Mouse (Mus musculus): ENCODE measurements around the gene Wdr82. TPM values are rescaled to one million over a fixed set of nuclear protein-coding genes. Genes with fewer than 3 reads are reported as not detected.

Wdr82 gene
- polyA plus RNA-seq, 1 experiment from 2014 or later: 11.8 TPM

GRCm38 (mm10) chr9:106182146-106182545 lies 11.4 kb downstream of the Wdr82 start:
- peaks cover 100% of the 10 kb centered on the region for H3K36me3 ChIP-seq
- 82% methylated on average over 4 of the region's 4 CpGs for WGBS (ENCODE audit: insufficient replicate concordance)
- ATAC-seq: no peak
- no peaks in the 10 kb centered on the region for H3K4me1 ChIP-seq
- no peak overlapping the region for H3K4me3 ChIP-seq
- H3K4me2 ChIP-seq: no peak overlapping the region
- H3K27me3 ChIP-seq (replicated peaks): no peaks in the 10 kb centered on the region
- H3K9me3 ChIP-seq (replicated peaks): no peaks in the 10 kb centered on the region
- no peak overlapping the region for H3K9ac ChIP-seq
- H3K27ac ChIP-seq: no peak overlapping the region

- no peak for ATAC-seq
- H3K27ac ChIP-seq: no peak overlapping the region
- no peaks in the 10 kb centered on the region for H3K27me3 ChIP-seq (replicated peaks)
- H3K36me3 ChIP-seq: peaks cover 100% of the 10 kb centered on the region
- no peak overlapping the region for H3K4me3 ChIP-seq
- H3K4me2 ChIP-seq: no peak overlapping the region
- 89% methylated on average over 5 of the region's 5 CpGs for WGBS (ENCODE audit: insufficient replicate concordance)
- no peaks in the 10 kb centered on the region for H3K9me3 ChIP-seq (replicated peaks)
- no peaks in the 10 kb centered on the region for H3K4me1 ChIP-seq
- H3K9ac ChIP-seq: no peak overlapping the region
Measured at GRCm38 (mm10) chr9:106183996-106184395, 13.3 kb downstream of the Wdr82 start.

GRCm38 (mm10) chr9:106191355-106191754 lies 20.6 kb downstream of the Wdr82 start:
- no peak overlapping the region for H3K4me2 ChIP-seq
- H3K9me3 ChIP-seq (replicated peaks): no peaks in the 10 kb centered on the region
- H3K4me3 ChIP-seq: no peak overlapping the region
- no peak overlapping the region for H3K9ac ChIP-seq
- ATAC-seq: no peak
- H3K36me3 ChIP-seq: peaks cover 93% of the 10 kb centered on the region
- 95% methylated on average over 1 of the region's 1 CpGs for WGBS (ENCODE audit: insufficient replicate concordance)
- no peaks in the 10 kb centered on the region for H3K4me1 ChIP-seq
- no peaks in the 10 kb centered on the region for H3K27me3 ChIP-seq (replicated peaks)
- H3K27ac ChIP-seq: no peak overlapping the region

GRCm38 (mm10) chr9:106192024-106192423 lies 21.3 kb downstream of the Wdr82 start:
- peaks cover 92% of the 10 kb centered on the region for H3K36me3 ChIP-seq
- H3K4me3 ChIP-seq: no peak overlapping the region
- no peak overlapping the region for H3K9ac ChIP-seq
- H3K4me1 ChIP-seq: no peaks in the 10 kb centered on the region
- no peak for ATAC-seq
- WGBS (ENCODE audit: insufficient replicate concordance): 89% methylated on average over 8 of the region's 8 CpGs
- H3K9me3 ChIP-seq (replicated peaks): no peaks in the 10 kb centered on the region
- H3K4me2 ChIP-seq: no peak overlapping the region
- no peak overlapping the region for H3K27ac ChIP-seq
- H3K27me3 ChIP-seq (replicated peaks): no peaks in the 10 kb centered on the region

- no peak overlapping the region for H3K4me3 ChIP-seq
- H3K9ac ChIP-seq: no peak overlapping the region
- no peak overlapping the region for H3K4me2 ChIP-seq
- peaks cover 4% of the 10 kb centered on the region for H3K4me1 ChIP-seq
- WGBS (ENCODE audit: insufficient replicate concordance): 28% methylated on average over 1 of the region's 1 CpGs
- ATAC-seq: no peak; the same call in 1 of the 2 replicates
- peak overlapping the region; percentile 30; the same call in 1 of the 2 replicates for H3K27ac ChIP-seq
- H3K27me3 ChIP-seq (replicated peaks): no peaks in the 10 kb centered on the region
- peaks cover 86% of the 10 kb centered on the region for H3K36me3 ChIP-seq
- no peaks in the 10 kb centered on the region for H3K9me3 ChIP-seq (replicated peaks)
Measured at GRCm38 (mm10) chr9:106192998-106193397, 22.3 kb downstream of the Wdr82 start.

GRCm38 (mm10) chr9:106193930-106194807 lies 23.4 kb downstream of the Wdr82 start:
- Histone ChIP-seq H3K27me3 (replicated peaks) (no peaks in the 10 kb centered on the region), H3K9ac (no peak overlapping the region), H3K36me3 (peaks cover 74% of the 10 kb centered on the region), H3K4me2 (no peak overlapping the region), H3K9me3 (replicated peaks) (no peaks in the 10 kb centered on the region), H3K27ac (no peak overlapping the region), H3K4me3 (no peak overlapping the region), H3K4me1 (peaks cover 16% of the 10 kb centered on the region)
- no peak for ATAC-seq
- WGBS (ENCODE audit: insufficient replicate concordance): 82% methylated on average over 8 of the region's 8 CpGs

- H3K9ac ChIP-seq: no peak overlapping the region
- no peaks in the 10 kb centered on the region for H3K9me3 ChIP-seq (replicated peaks)
- ATAC-seq: no peak
- H3K4me2 ChIP-seq: no peak overlapping the region
- WGBS (ENCODE audit: insufficient replicate concordance): 82% methylated on average over 8 of the region's 8 CpGs
- no peaks in the 10 kb centered on the region for H3K27me3 ChIP-seq (replicated peaks)
- H3K36me3 ChIP-seq: peaks cover 59% of the 10 kb centered on the region
- no peak overlapping the region for H3K27ac ChIP-seq
- peaks cover 28% of the 10 kb centered on the region for H3K4me1 ChIP-seq
- H3K4me3 ChIP-seq: no peak overlapping the region
Measured at GRCm38 (mm10) chr9:106195693-106196092, 25.0 kb downstream of the Wdr82 start.

GRCm38 (mm10) chr9:106197081-106197713 lies 26.5 kb downstream of the Wdr82 start:
- 73% methylated on average over 3 of the region's 3 CpGs for WGBS (ENCODE audit: insufficient replicate concordance)
- Histone ChIP-seq H3K27me3 (replicated peaks) (no peaks in the 10 kb centered on the region), H3K4me3 (no peak overlapping the region), H3K4me2 (no peak overlapping the region), H3K9me3 (replicated peaks) (no peaks in the 10 kb centered on the region), H3K36me3 (peaks cover 44% of the 10 kb centered on the region), H3K4me1 (peaks cover 32% of the 10 kb centered on the region), H3K9ac (no peak overlapping the region), H3K27ac (no peak overlapping the region)
- no peak for ATAC-seq

- 80% methylated on average over 9 of the region's 9 CpGs for WGBS (ENCODE audit: insufficient replicate concordance)
- no peak overlapping the region for H3K27ac ChIP-seq
- no peaks in the 10 kb centered on the region for H3K27me3 ChIP-seq (replicated peaks)
- peak overlapping the region; percentile 90; the same call in 1 of the 2 replicates for H3K4me2 ChIP-seq
- H3K9ac ChIP-seq: no peak overlapping the region
- no peaks in the 10 kb centered on the region for H3K9me3 ChIP-seq (replicated peaks)
- no peak overlapping the region for H3K4me3 ChIP-seq
- no peak for ATAC-seq
- peaks cover 35% of the 10 kb centered on the region for H3K4me1 ChIP-seq
- peaks cover 38% of the 10 kb centered on the region for H3K36me3 ChIP-seq
Measured at GRCm38 (mm10) chr9:106197732-106198131, 27.0 kb downstream of the Wdr82 start.

GRCm38 (mm10) chr9:106198962-106199458 lies 28.3 kb downstream of the Wdr82 start:
- under 1% methylated on average over 49 of the region's 51 CpGs for WGBS (ENCODE audit: insufficient replicate concordance)
- Histone ChIP-seq H3K4me1 (peaks cover 46% of the 10 kb centered on the region), H3K4me2 (peak overlapping the region; percentile 90), H3K4me3 (peak overlapping the region; percentile 74), H3K9me3 (replicated peaks) (no peaks in the 10 kb centered on the region), H3K36me3 (peaks cover 31% of the 10 kb centered on the region), H3K27me3 (replicated peaks) (no peaks in the 10 kb centered on the region), H3K27ac (peak overlapping the region; percentile 61), H3K9ac (peak overlapping the region; percentile 83)
- peak; percentile 68 for ATAC-seq

- Histone ChIP-seq H3K9ac (peak within 1 kb of the TSS; percentile 83), H3K36me3 (peaks cover 25% of the 10 kb centered on the region), H3K27ac (peak within 1 kb of the TSS; percentile 61), H3K9me3 (replicated peaks) (no peaks in the 10 kb centered on the region), H3K27me3 (replicated peaks) (no peaks in the 10 kb centered on the region), H3K4me3 (peak within 1 kb of the TSS; percentile 74), H3K4me2 (peak within 1 kb of the TSS; percentile 90), H3K4me1 (peaks cover 53% of the 10 kb centered on the region)
- ATAC-seq: peak; percentile 16; the same call in 1 of the 2 replicates
- WGBS (ENCODE audit: insufficient replicate concordance): 32% methylated on average over 18 of the region's 18 CpGs
Measured at GRCm38 (mm10) chr9:106199535-106200272, 29.0 kb downstream of the Wdr82 start, which contains the start of gene Ppm1m. Ppm1m (minus strand) TSS chr9:106199746.

Data from liver, embryonic 12.5 days (tissue).